ENCODE assay signal across 15 mouse cellular contexts in genomic region chr8:109751731-109752485, GRCm38 (mm10).
"Had no signal": no experiment of that assay in that cellular context is flagged by ENCODE, and none has a peak within 500 bp of the region (broad histone marks: within the 10 kb centered on the region; RNA-seq: fewer than 3 reads in every experiment).

No protein-coding gene starts in this region.

- H3K4me1 ChIP-seq: limb, embryonic 10.5 days; liver, embryonic 15.5 days; midbrain, embryonic 15.5 days; neural tube, embryonic 12.5 days had no signal

- H3K27ac ChIP-seq: left cerebral cortex, adult 2 months; limb, embryonic 10.5 days; liver, embryonic 15.5 days; midbrain, embryonic 15.5 days; neural tube, embryonic 12.5 days had no signal

- ATAC-seq: hindbrain, embryonic 16.5 days; midbrain, embryonic 15.5 days had no signal

- H3K36me3 ChIP-seq: limb, embryonic 10.5 days; liver, embryonic 15.5 days; midbrain, embryonic 15.5 days; neural tube, embryonic 12.5 days had no signal

- H3K4me3 ChIP-seq: left cerebral cortex, adult 2 months; limb, embryonic 10.5 days; liver, embryonic 15.5 days; megakaryocyte, embryonic 14.5 days; midbrain, embryonic 15.5 days; neural tube, embryonic 12.5 days had no signal

- H3K9ac ChIP-seq: liver, embryonic 15.5 days; lung, embryonic 14.5 days; midbrain, embryonic 15.5 days; neural tube, embryonic 12.5 days had no signal

- H3K9me3 ChIP-seq: limb, embryonic 10.5 days; liver, embryonic 15.5 days; midbrain, embryonic 15.5 days; neural tube, embryonic 12.5 days had no signal

- H3K4me2 ChIP-seq: liver, embryonic 11.5 days; liver, embryonic 15.5 days; lung, embryonic 14.5 days; midbrain, embryonic 11.5 days; midbrain, embryonic 15.5 days; neural tube, embryonic 12.5 days had no signal

- H3K27me3 ChIP-seq: liver, embryonic 15.5 days; megakaryocyte, embryonic 14.5 days; midbrain, embryonic 15.5 days; neural tube, embryonic 12.5 days had no signal

- DNase-seq: lung, embryonic 14.5 days; lung, postnatal 10 days; retina, postnatal 1 day; right cerebral cortex, postnatal 4 days; spleen, adult 18-20 months; thymus, postnatal 36 days had no signal
